Mouse (Mus musculus): ENCODE data around the gene Rai1.

- TF ChIP-seq POLR2A (IDR thresholded peaks at IDR 0.05; ENCODE audit: control insufficient read depth, low read depth, low read length) (no peak), CTCF (IDR thresholded peaks at IDR 0.05; ENCODE audit: control insufficient read depth, insufficient read depth, insufficient replicate concordance, low read depth, low read length) (no peak)
Measured at GRCm38 (mm10) chr11:60076183-60076582, 28.6 kb upstream of the Rai1 start.
